Mouse (Mus musculus) cerebellum, adult 11 months (tissue): ENCODE measurements around the gene Idh3b.

Source experiments
- DNase-seq: peaks from one replicate; pipeline ENCODE4 v3.0.0; 2022

The Idh3b gene

DNA sequence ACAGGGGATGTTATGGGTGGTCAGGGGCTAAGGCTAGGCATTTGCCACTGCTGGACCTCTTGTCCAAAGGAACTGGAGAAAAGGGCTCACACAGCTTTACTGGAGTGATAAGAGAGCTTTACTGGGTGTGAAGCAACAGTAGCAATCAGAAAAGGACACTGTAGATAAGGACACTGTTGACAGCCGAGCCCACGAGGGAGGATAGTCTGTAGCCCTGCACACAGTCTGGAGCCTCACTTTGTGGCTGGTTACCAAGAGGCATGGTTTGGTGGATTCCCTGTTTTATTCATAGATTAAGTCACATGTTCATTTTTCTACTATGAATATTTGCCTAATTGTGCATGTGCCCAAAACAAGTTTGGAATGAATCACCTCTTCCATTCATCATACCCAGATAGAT is 21.9 kb downstream of the Idh3b start:
- no peak for DNase-seq

DNA sequence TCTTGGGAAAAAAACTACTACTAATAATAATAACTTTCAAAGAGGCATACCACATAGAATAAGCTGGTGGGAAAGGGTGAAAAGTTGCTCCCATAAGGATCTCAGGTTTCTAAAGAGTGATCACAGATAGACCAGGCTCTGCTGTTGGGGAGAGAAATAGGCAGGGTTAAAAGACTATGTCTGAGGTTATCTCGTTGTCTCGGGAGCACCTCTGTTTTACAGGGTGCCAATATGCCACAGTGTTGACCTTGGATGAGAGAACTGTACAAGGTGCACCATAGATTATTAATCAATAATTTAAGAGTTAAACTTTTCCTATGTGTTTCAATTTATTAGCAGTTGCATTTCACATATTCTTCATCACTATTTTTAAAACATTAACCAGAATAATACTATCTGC is 22.4 kb downstream of the Idh3b start:
- no peak for DNase-seq

DNA sequence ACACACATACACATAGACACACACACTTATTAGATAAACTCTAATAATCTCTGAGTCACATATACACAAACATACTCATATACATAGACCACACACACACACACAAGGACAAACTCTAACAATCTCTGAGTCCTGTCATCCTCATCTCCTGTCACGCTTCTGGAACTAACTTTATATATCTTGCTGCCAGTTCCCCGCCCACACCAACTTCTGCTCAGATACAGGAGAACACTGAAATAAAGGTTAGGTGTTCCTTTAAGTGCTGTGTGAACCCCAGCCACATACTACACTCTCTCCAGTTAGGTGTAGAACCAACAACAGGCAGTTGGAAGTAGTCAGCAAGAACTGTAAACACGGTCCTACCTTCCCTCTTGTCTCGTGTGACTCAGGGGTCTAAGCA is 23.5 kb downstream of the Idh3b start:
- no peak for DNase-seq

DNA sequence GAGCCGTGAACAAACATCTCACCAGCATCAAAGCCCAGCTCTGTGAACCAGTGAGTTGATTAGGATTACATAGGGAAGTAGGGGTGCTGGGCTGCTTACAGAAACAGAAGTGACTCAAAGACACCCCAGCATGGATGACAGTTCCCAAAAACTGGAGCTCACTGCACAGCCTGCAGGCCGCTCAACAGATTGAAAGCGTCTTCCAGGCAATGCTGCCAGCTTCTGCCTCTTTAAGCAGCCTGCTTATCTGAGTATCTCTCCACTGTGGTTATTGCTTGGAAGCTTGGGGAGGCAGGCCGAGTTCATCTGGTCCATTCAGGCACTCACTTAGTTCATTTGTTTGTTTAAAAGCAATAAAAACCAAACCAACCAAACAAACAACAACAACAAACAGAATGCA is 27.6 kb downstream of the Idh3b start:
- DNase-seq, result no peak

DNA sequence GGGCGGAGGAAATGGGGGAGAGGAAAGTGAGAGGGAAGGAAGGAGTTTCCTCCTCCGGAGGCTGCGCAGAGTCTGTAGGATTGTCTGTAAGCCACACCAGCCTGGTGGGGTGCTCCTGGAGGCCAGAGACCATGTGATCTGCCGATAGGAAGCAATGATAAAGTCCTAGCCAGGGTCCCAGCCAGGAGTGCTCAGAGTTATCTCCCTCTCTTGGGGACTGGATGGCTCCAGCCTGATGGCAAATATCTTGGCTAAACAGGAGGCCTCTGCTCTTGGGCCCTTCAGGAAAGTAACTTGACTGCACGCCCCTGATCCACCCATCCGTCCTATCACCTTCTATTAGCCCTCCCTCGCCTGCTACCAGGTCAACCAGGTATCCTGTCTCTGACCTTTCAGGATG is 36.1 kb downstream of the Idh3b start:
- DNase-seq, result no peak

DNA sequence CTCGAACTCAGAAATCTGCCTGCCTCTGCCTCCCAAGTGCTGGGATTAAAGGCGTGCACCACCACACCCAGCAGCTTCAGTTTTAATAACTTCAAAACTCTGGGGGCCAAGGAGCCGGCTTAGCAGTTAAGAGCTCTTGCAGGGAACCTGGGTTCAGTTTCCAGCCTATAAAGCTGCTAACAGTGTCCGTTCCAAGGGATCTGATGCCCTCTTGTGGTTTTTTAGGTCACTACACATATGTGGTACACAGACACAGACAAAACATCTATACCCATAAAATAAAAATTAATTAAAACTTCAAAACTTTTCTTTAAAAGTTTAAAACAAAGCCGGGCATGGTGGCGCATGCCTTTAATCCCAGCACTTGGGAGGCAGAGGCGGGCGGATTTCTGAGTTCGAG is 37.4 kb downstream of the Idh3b start:
- no peak for DNase-seq
